8 mouse cellular contexts compared by ENCODE assay signal in the genomic region with DNA sequence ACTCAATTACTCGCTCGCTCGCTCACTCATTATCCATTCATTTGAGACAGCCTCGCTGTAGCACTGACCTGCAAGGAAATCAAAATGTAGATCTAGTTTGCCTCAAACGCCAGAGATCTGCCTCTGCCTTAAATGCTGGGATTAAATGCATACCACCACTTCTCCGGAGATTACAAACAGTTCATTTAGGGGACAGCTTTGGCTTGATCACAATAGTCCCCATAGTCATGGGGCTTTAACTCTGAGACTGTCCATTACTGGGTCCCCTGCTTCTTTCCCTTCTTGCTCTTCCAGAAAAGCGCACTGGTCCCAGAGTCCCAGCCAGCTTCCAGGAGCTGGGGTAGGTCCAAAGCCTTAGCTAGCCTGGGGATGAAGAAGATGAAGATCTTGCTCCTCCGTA. TPM values are rescaled to one million over a fixed set of nuclear protein-coding genes. Genes with fewer than 3 reads are reported as not detected.
DNase-seq lines count a peak whose midpoint lies in the region; ATAC-seq and TF ChIP-seq lines count a peak whose summit lies in the region.

TSS of gene AI854703 (plus strand) at position 301 of the 400 bp plus-strand sequence.

- intact Hi-C loops in heart, postnatal 14 days (cut with DNase I): no loop called here

- no peaks in the 10 kb centered on the region for H3K9me3 ChIP-seq in heart, postnatal 0 days (replicated peaks; ENCODE audit: control insufficient read depth, low read length)
- H3K9me3 ChIP-seq in hindbrain, embryonic 13.5 days: no peaks in the 10 kb centered on the region
- H3K9me3 ChIP-seq in liver, embryonic 15.5 days (replicated peaks): no peaks in the 10 kb centered on the region

- H3K36me3 ChIP-seq in heart, postnatal 0 days (replicated peaks; ENCODE audit: control insufficient read depth, insufficient read depth, low read length): no peaks in the 10 kb centered on the region
- peaks cover 13% of the 10 kb centered on the region for H3K36me3 ChIP-seq in hindbrain, embryonic 13.5 days
- H3K36me3 ChIP-seq in liver, embryonic 15.5 days (replicated peaks): no peaks in the 10 kb centered on the region

- peak within 1 kb of the TSS; percentile 76 for H3K4me2 ChIP-seq in heart, postnatal 0 days (ENCODE audit: low read depth, low read length)
- H3K4me2 ChIP-seq in hindbrain, embryonic 13.5 days: peak within 1 kb of the TSS; percentile 75
- H3K4me2 ChIP-seq in liver, embryonic 15.5 days: peak within 1 kb of the TSS; percentile 69

- TF ChIP-seq EP300 in heart, postnatal 0 days (IDR thresholded peaks at IDR 0.05; ENCODE audit: low read depth): no peak

- H3K4me1 ChIP-seq in heart, postnatal 0 days (ENCODE audit: control insufficient read depth, insufficient read depth): peaks cover 20% of the 10 kb centered on the region
- H3K4me1 ChIP-seq in hindbrain, embryonic 13.5 days (replicated peaks): peaks cover 28% of the 10 kb centered on the region
- peaks cover 19% of the 10 kb centered on the region for H3K4me1 ChIP-seq in liver, embryonic 15.5 days (replicated peaks)

- WGBS in heart, postnatal 0 days: 42% methylated on average over 8 of the region's 8 CpGs
- 30% methylated on average over 8 of the region's 8 CpGs for whole genome bisulfite sequencing in hindbrain, embryonic 13.5 days
- 45% methylated on average over 8 of the region's 8 CpGs for WGBS in liver, embryonic 15.5 days (ENCODE audit: insufficient replicate concordance)

- peaks cover 15% of the 10 kb centered on the region for H3K27me3 ChIP-seq in heart, postnatal 0 days (ENCODE audit: control insufficient read depth, insufficient read depth, low read length)
- peaks cover 55% of the 10 kb centered on the region for H3K27me3 ChIP-seq in hindbrain, embryonic 13.5 days
- peaks cover 50% of the 10 kb centered on the region for H3K27me3 ChIP-seq in liver, embryonic 15.5 days

- ATAC-seq in heart, postnatal 0 days (ENCODE audit: insufficient read depth, low read depth): no peak
- no peak for ATAC-seq in hindbrain, embryonic 13.5 days (ENCODE audit: low FRiP score)
- ATAC-seq in liver, embryonic 15.5 days (ENCODE audit: insufficient read depth): no peak

- no peak within 1 kb of the TSS for H3K27ac ChIP-seq in heart, postnatal 0 days (ENCODE audit: low read depth)
- no peak within 1 kb of the TSS for H3K27ac ChIP-seq in hindbrain, embryonic 13.5 days
- no peak within 1 kb of the TSS for H3K27ac ChIP-seq in liver, embryonic 15.5 days (replicated peaks)

- peak within 1 kb of the TSS; percentile 34; the same call in 1 of the 2 replicates for H3K9ac ChIP-seq in heart, postnatal 0 days (replicated peaks; ENCODE audit: low read depth, low read length)
- H3K9ac ChIP-seq in hindbrain, embryonic 13.5 days: peak within 1 kb of the TSS; percentile 69
- no peak within 1 kb of the TSS for H3K9ac ChIP-seq in liver, embryonic 15.5 days

- peak within 1 kb of the TSS; percentile 48 for H3K4me3 ChIP-seq in heart, postnatal 0 days (ENCODE audit: low read depth, low read length)
- peak within 1 kb of the TSS; percentile 53 for H3K4me3 ChIP-seq in hindbrain, embryonic 13.5 days
- H3K4me3 ChIP-seq in liver, embryonic 15.5 days (replicated peaks): peak within 1 kb of the TSS; percentile 42

- no peak for TF ChIP-seq CTCF in heart, postnatal 0 days (IDR thresholded peaks at IDR 0.05; ENCODE audit: low read depth)

- no peak for DNase-seq in heart, postnatal 0 days (ENCODE audit: low spot score)
- no peak for DNase-seq in heart, postnatal 14 days
- peak; percentile 15 for DNase-seq in brain, adult 2 months (ENCODE audit: low read depth, low spot score)
- no peak for DNase-seq in ovary, adult 18-20 months (ENCODE audit: low spot score)
- no peak for DNase-seq in gastrocnemius, postnatal 10 days
- no peak for DNase-seq in ovary, postnatal 10 days (ENCODE audit: low spot score)

RNA-seq across cellular contexts. Expression of gene AI854703, which starts in this region (rescaled TPM):
- 0.38 TPM in 1 of 2 replicates, not detected in the other for total RNA-seq in heart, postnatal 0 days (2014; rRNA removed; ENCODE audit: low replicate concordance)
- 0.73 and 0.87 TPM in 2 replicates for polyA plus RNA-seq in heart, postnatal 0 days (2015; fragmentation: Nextera tagmentation; extraction: Ambion mirVana)
- under 1 TPM; 0.24 to 0.67 TPM for total RNA-seq in heart, postnatal 14 days (2021)
- 13.1 and 13.2 TPM in 2 replicates for polyA plus RNA-seq in hindbrain, embryonic 13.5 days (2015; fragmentation: Nextera tagmentation; extraction: Ambion mirVana)
- polyA plus RNA-seq in liver, embryonic 15.5 days (2015; fragmentation: Nextera tagmentation; extraction: Ambion mirVana): 0.18 and 0.24 TPM in 2 replicates
- under 1 TPM; 0.36 to 0.47 TPM for total RNA-seq in gastrocnemius, postnatal 10 days (2021)
